Comparison of ENCODE assay signal across 23 mouse cellular contexts in the genomic region with DNA sequence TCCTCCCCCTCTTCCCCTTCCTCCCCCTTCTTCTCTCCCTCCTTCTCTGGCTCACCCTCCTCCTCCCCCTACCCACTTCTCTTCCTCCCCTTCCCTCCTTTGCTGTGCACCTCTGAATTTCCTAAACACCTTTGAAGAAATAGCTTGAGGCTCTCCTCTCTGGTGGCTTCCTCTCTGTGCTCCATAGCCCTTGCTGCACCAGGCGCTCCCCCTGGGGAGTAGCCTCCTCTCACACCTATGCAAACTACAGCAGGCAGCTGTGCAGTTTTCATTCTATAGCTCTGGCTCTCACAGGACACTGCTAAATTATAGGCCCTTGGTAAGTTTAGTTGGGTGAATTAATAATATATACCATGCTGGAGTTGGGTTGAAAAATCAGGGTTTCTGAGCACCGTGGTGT.
"Had no signal": no experiment of that assay in that cellular context is flagged by ENCODE, and none has a peak within 500 bp of the region (broad histone marks: within the 10 kb centered on the region; RNA-seq: fewer than 3 reads in every experiment).

No protein-coding gene starts in this region.

- DNase-seq: gastrocnemius, adult 2 months; gastrocnemius, postnatal 10 days; gastrocnemius, postnatal 25 days; heart, postnatal 10 days; heart, postnatal 4 days; kidney, adult 18-20 months; kidney, adult 8-10 months; kidney, postnatal 10 days; kidney, postnatal 36 days; layer of hippocampus, adult 9-11 months; layer of hippocampus, postnatal 36 days; left cerebral cortex, postnatal 4 days had no signal

- ATAC-seq: forebrain, embryonic 16.5 days; hindbrain, embryonic 16.5 days; inflammation-experienced regulatory T-cells, adult 6 months; intestine, embryonic 15.5 days; intestine, postnatal 0 days had no signal

- H3K27me3 ChIP-seq: hindbrain, embryonic 12.5 days; intestine, embryonic 15.5 days; limb, embryonic 13.5 days; limb, embryonic 15.5 days had no signal

- H3K4me1 ChIP-seq: intestine, embryonic 15.5 days had no signal

- H3K9ac ChIP-seq: hindbrain, embryonic 12.5 days; hindbrain, embryonic 14.5 days; intestine, embryonic 15.5 days; limb, embryonic 13.5 days; limb, embryonic 15.5 days had no signal

- H3K27ac ChIP-seq: gastrocnemius, adult 2 months; heart, embryonic 10.5 days; hindbrain, embryonic 10.5 days; hindbrain, embryonic 12.5 days; hindbrain, embryonic 14.5 days; intestine, embryonic 15.5 days; limb, embryonic 13.5 days; limb, embryonic 15.5 days had no signal

- H3K4me2 ChIP-seq: hindbrain, embryonic 12.5 days; hindbrain, embryonic 14.5 days; intestine, embryonic 15.5 days; limb, embryonic 13.5 days; limb, embryonic 15.5 days had no signal

- H3K36me3 ChIP-seq: heart, embryonic 10.5 days; hindbrain, embryonic 10.5 days; hindbrain, embryonic 12.5 days; intestine, embryonic 15.5 days had no signal

- H3K4me3 ChIP-seq: gastrocnemius, adult 2 months; heart, embryonic 10.5 days; hindbrain, embryonic 10.5 days; hindbrain, embryonic 12.5 days; intestine, embryonic 15.5 days; limb, embryonic 13.5 days; limb, embryonic 15.5 days had no signal

- H3K9me3 ChIP-seq: heart, embryonic 10.5 days; hindbrain, embryonic 10.5 days; hindbrain, embryonic 12.5 days; intestine, embryonic 15.5 days; limb, embryonic 13.5 days; limb, embryonic 15.5 days had no signal
